Mouse (Mus musculus): Measurements from ENCODE around the gene Dalrd3. TPM values are rescaled to one million over a fixed set of nuclear protein-coding genes. Genes with fewer than 3 reads are reported as not detected.
"Not testable (repeated sequence)": the region's sequence is repeated elsewhere in the genome, so short reads cannot be mapped to it uniquely, and the experiment has no call there.

Dalrd3 gene
- polyA plus RNA-seq, 1 experiment from 2014 or later: 230 TPM

DNA sequence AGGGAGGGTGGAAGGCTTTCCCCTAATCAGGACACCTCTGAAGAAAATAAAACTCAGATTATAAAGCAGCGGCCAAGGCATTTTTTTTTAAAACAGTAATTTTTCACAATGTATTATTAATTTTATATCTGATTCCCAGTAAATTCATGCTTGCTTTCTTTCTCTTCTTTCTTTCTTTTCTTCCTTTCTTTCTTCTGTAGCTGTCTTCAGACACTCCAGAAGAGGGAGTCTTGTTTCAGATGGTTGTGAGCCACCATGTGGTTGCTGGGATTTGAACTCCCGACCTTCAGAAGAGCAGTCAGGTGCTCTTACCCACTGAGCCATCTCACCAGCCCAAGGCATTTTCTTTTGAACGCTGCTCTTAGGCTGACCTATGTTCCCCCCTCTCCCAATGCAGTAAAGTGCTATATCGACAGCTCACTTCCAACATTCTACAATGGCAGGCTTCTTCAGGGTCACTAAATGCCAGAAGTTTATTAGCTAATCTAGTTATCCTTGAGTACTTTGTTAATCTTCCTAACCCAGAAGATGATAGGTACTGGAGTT is 29.4 kb downstream of the Dalrd3 start:
- whole genome bisulfite sequencing: 79% methylated on average over 4 of the region's 4 CpGs

DNA sequence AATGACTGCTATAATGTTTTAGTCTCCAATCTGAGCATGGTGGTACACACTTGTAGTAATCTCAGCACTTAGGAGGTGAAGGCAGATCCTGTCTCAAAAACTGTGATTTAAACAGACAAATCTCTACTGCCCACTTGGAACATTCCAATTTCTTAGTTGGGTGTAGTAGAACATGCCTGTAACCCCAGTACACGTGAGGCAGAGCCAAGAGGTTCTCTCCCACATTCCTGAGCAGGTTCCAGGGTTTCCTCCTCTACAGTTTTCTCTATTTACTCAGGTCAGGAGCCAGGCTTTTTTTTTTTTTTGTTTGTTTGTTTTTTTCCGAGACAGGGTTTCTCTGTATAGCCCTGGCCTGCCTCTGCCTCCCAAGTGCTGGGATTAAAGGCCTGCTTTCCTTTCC is 30.3 kb downstream of the Dalrd3 start:
- 69% methylated on average over 2 of the region's 2 CpGs for WGBS
- Histone ChIP-seq H3K36me3 (ENCODE audit: poor library complexity, severe bottlenecking) (peaks cover 28% of the 10 kb centered on the region), H3K9me3 (replicated peaks) (no peaks in the 10 kb centered on the region), H3K4me3 (no peak overlapping the region), H3K4me2 (no peak overlapping the region), H3K27me3 (no peaks in the 10 kb centered on the region), H3K27ac (no peak overlapping the region), H3K9ac (no peak overlapping the region), H3K4me1 (peaks cover 13% of the 10 kb centered on the region)
- no peak for ATAC-seq

More for the DNA sequence above, 29.4 kb downstream of the Dalrd3 start:
- peaks cover 19% of the 10 kb centered on the region for H3K36me3 ChIP-seq (ENCODE audit: poor library complexity, severe bottlenecking)
- ATAC-seq: no peak
- H3K4me3 ChIP-seq: no peak overlapping the region
- H3K4me2 ChIP-seq: no peak overlapping the region
- H3K9me3 ChIP-seq (replicated peaks): no peaks in the 10 kb centered on the region
- H3K27ac ChIP-seq: no peak overlapping the region
- H3K4me1 ChIP-seq: peaks cover 13% of the 10 kb centered on the region
- no peak overlapping the region for H3K9ac ChIP-seq
- H3K27me3 ChIP-seq: no peaks in the 10 kb centered on the region

DNA sequence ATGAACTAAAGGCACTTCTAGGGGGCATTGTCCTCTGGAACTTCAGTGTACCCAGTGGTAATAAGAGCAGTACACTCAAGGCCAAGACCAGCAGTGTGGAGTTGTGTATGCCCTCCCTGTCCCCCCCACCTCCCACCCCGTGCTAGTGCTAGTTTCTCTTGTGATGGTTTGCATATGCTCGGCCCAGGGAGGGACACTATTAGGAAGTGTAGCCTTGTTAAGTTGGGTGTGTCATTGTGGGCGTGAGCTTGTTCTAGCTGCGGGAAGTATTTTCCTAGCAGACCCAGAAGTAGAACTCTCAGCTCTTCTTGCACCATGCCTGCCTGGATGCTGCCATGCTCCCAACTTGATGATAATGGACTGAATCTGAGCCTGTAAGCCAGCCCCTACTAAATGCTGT is 32.3 kb downstream of the Dalrd3 start:
- Histone ChIP-seq H3K4me3 (no peak overlapping the region), H3K4me1 (peaks cover 3% of the 10 kb centered on the region; the same call in 1 of the 2 replicates), H3K9ac (no peak overlapping the region), H3K4me2 (no peak overlapping the region), H3K27me3 (no peaks in the 10 kb centered on the region), H3K27ac (no peak overlapping the region), H3K9me3 (replicated peaks) (no peaks in the 10 kb centered on the region), H3K36me3 (ENCODE audit: poor library complexity, severe bottlenecking) (peaks cover 46% of the 10 kb centered on the region)
- ATAC-seq: no peak
- WGBS: 80% methylated on average over 4 of the region's 4 CpGs

DNA sequence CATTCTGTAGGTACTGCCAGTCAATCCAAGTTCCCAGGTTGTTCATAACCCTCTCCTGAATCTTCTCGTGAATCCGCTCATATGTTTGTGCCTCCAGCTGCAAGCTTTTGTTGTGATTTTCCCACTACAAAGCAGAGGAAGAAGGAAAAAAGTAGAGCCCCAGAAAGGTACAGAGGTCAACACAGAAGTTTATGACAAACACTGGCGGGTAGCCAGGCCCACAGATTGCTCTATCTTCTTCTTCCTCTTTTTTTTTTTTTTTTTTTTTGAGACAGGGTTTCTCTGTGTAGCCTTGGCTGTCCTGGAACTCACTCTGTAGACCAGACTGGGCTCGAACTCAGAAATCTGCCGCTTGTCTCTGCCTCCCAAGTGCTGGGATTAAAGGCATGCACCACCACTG is 38.2 kb downstream of the Dalrd3 start:
- not testable (repeated sequence) for H3K9ac ChIP-seq; ATAC-seq; H3K4me1 ChIP-seq; H3K9me3 ChIP-seq (replicated peaks); H3K4me2 ChIP-seq; H3K27ac ChIP-seq; H3K27me3 ChIP-seq; H3K4me3 ChIP-seq
- WGBS: 92% methylated on average over 5 of the region's 5 CpGs
- H3K36me3 ChIP-seq (ENCODE audit: poor library complexity, severe bottlenecking): peaks cover 98% of the 10 kb centered on the region

DNA sequence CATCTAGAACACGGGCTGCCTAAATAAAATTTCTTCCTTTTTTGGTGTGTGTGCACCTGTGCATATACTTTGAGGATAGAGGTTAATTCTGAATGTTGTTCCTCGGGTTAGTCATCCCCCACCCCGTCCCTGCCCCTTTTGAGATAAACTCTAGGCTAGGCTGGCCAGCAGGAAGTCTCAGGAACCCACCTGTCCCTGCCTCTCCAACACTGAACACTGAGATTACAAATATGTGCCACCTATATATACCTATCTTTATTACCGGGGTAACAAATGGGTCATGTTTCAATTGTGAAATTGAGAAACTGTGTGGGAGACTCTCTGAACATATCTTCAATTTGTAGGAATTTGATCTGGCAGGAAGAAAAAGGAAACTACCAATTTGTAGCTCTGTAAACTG is 39.2 kb downstream of the Dalrd3 start:
- Histone ChIP-seq H3K4me1 (no peaks in the 10 kb centered on the region), H3K36me3 (ENCODE audit: poor library complexity, severe bottlenecking) (peaks cover 98% of the 10 kb centered on the region), H3K27me3 (no peaks in the 10 kb centered on the region), H3K9me3 (replicated peaks) (no peaks in the 10 kb centered on the region), H3K4me2 (no peak overlapping the region), H3K4me3 (no peak overlapping the region), H3K27ac (no peak overlapping the region), H3K9ac (no peak overlapping the region)
- WGBS: 93% methylated on average over 4 of the region's 4 CpGs
- no peak for ATAC-seq

DNA sequence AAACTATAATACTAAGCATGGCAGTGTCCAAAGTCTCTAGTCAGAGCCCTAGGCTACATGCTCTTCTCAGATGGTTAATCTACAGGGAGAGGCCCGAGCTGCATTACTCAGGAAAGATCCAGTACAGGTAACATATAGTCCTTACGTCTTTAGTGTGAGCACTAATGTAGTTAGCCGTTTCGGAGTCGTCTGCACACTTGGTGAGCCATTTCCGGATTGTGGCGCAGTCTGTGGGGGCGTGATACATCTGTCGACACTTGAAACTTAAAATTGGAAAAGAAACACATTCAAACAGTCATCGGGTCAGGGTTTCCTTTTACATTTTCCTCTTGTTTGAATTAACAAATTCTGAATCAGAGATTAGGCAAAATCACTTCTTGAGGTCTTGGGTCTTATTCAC is 41.8 kb downstream of the Dalrd3 start:
- Histone ChIP-seq H3K4me3 (no peak overlapping the region), H3K4me1 (no peaks in the 10 kb centered on the region), H3K4me2 (no peak overlapping the region), H3K9me3 (replicated peaks) (no peaks in the 10 kb centered on the region), H3K27me3 (no peaks in the 10 kb centered on the region), H3K27ac (no peak overlapping the region), H3K9ac (no peak overlapping the region), H3K36me3 (ENCODE audit: poor library complexity, severe bottlenecking) (peaks cover 97% of the 10 kb centered on the region)
- no peak for ATAC-seq
- WGBS: 95% methylated on average over 10 of the region's 10 CpGs

DNA sequence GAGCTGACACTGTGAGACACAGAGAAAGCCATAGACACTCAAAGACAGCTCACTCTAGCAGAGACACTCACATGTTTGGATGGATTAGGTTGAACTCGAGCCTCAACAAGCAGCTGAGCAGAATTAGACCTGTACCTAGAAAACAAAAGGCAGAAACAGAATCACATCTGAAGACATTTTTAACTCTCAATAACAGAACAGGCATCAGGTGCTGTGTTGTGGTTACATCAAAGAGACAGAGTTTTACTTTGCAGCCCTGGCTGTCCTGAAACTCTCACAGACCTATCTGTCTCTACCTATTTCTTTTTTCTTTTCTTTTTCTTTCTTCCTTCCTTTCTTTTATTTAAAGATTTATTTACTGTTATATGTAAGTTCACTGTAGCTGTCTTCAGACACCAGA is 47.6 kb downstream of the Dalrd3 start:
- no peaks in the 10 kb centered on the region for H3K27me3 ChIP-seq
- ATAC-seq: no peak
- H3K9ac ChIP-seq: no peak overlapping the region
- WGBS: 85% methylated on average over 1 of the region's 1 CpGs
- H3K4me2 ChIP-seq: no peak overlapping the region
- no peaks in the 10 kb centered on the region for H3K9me3 ChIP-seq (replicated peaks)
- H3K4me3 ChIP-seq: no peak overlapping the region
- no peaks in the 10 kb centered on the region for H3K4me1 ChIP-seq
- no peak overlapping the region for H3K27ac ChIP-seq
- peaks cover 53% of the 10 kb centered on the region for H3K36me3 ChIP-seq (ENCODE audit: poor library complexity, severe bottlenecking)

MicroRNAs within 50 kb of the gene (microRNA counts, 519-probe panel; counts per million panel counts)
- microRNA mmu-miR-191 (3,827 counts per million, percentile 75 among the panel's probes with 10 or more counts), microRNA mmu-miR-425 (3,360 counts per million, percentile 71 among the panel's probes with 10 or more counts)

Small RNA genes within 50 kb of the gene (microRNA-seq; reads per million reads assigned to microRNA genes)
- gene Gm24083 (not detected), gene Mir191 (not detected), gene Mir425 (1,393 reads per million, percentile 81 among the genes with 10 or more reads in this experiment)

Other genes starting within 250 kb of the Dalrd3 start
- gene Gpx1, start 231.0 kb upstream of the Dalrd3 start, polyA plus RNA-seq (2015; fragmentation: Nextera tagmentation; extraction: Ambion mirVana): 489 and 518 TPM in 2 replicates
- gene Usp4, start 222.0 kb upstream of the Dalrd3 start, polyA plus RNA-seq (2015; fragmentation: Nextera tagmentation; extraction: Ambion mirVana): 132 and 142 TPM in 2 replicates
- gene 1700102P08Rik, start 177.1 kb upstream of the Dalrd3 start, polyA plus RNA-seq (2015; fragmentation: Nextera tagmentation; extraction: Ambion mirVana): 1.5 and 2.0 TPM in 2 replicates
- gene Ccdc36, start 141.4 kb upstream of the Dalrd3 start, polyA plus RNA-seq (2015; fragmentation: Nextera tagmentation; extraction: Ambion mirVana): 1.1 and 1.2 TPM in 2 replicates
- not detected in 2 replicates for gene BC048562, start 133.4 kb upstream of the Dalrd3 start, polyA plus RNA-seq (2015; fragmentation: Nextera tagmentation; extraction: Ambion mirVana)
- gene Ccdc71, start 109.4 kb upstream of the Dalrd3 start, polyA plus RNA-seq (2015; fragmentation: Nextera tagmentation; extraction: Ambion mirVana): 50.1 and 53.8 TPM in 2 replicates
- gene Klhdc8b, start 108.3 kb upstream of the Dalrd3 start, polyA plus RNA-seq (2015; fragmentation: Nextera tagmentation; extraction: Ambion mirVana): 54.1 and 63.9 TPM in 2 replicates
- gene Lamb2, start 90.2 kb upstream of the Dalrd3 start, polyA plus RNA-seq (2015; fragmentation: Nextera tagmentation; extraction: Ambion mirVana): 18.7 and 22.9 TPM in 2 replicates
- 69.7 and 80.6 TPM in 2 replicates for gene Usp19, start 79.3 kb upstream of the Dalrd3 start, polyA plus RNA-seq (2015; fragmentation: Nextera tagmentation; extraction: Ambion mirVana)
- 80.4 and 91.2 TPM in 2 replicates for gene Qars, start 62.2 kb upstream of the Dalrd3 start, polyA plus RNA-seq (2015; fragmentation: Nextera tagmentation; extraction: Ambion mirVana)
- 132 and 144 TPM in 2 replicates for gene Qrich1, start 53.1 kb upstream of the Dalrd3 start, polyA plus RNA-seq (2015; fragmentation: Nextera tagmentation; extraction: Ambion mirVana)
- gene Impdh2, start 9.6 kb upstream of the Dalrd3 start, polyA plus RNA-seq (2015; fragmentation: Nextera tagmentation; extraction: Ambion mirVana): 135 and 143 TPM in 2 replicates
- gene Ndufaf3, start 2.5 kb upstream of the Dalrd3 start, polyA plus RNA-seq (2015; fragmentation: Nextera tagmentation; extraction: Ambion mirVana): 64.8 and 70.4 TPM in 2 replicates
- 203 and 256 TPM in 2 replicates for gene Wdr6, start 8.9 kb downstream of the Dalrd3 start, polyA plus RNA-seq (2015; fragmentation: Nextera tagmentation; extraction: Ambion mirVana)
- 16.6 and 18.7 TPM in 2 replicates for gene P4htm, start 27.8 kb downstream of the Dalrd3 start, polyA plus RNA-seq (2015; fragmentation: Nextera tagmentation; extraction: Ambion mirVana)
- 55.9 and 58.2 TPM in 2 replicates for gene Arih2, start 79.5 kb downstream of the Dalrd3 start, polyA plus RNA-seq (2015; fragmentation: Nextera tagmentation; extraction: Ambion mirVana)
- 39.0 and 41.3 TPM in 2 replicates for gene Slc25a20, start 92.2 kb downstream of the Dalrd3 start, polyA plus RNA-seq (2015; fragmentation: Nextera tagmentation; extraction: Ambion mirVana)
- 32.8 and 34.2 TPM in 2 replicates for gene Prkar2a, start 119.4 kb downstream of the Dalrd3 start, polyA plus RNA-seq (2015; fragmentation: Nextera tagmentation; extraction: Ambion mirVana)
- gene Ip6k2, start 213.9 kb downstream of the Dalrd3 start, polyA plus RNA-seq (2015; fragmentation: Nextera tagmentation; extraction: Ambion mirVana): 153 and 172 TPM in 2 replicates
- 15.2 and 17.6 TPM in 2 replicates for gene Nckipsd, start 238.5 kb downstream of the Dalrd3 start, polyA plus RNA-seq (2015; fragmentation: Nextera tagmentation; extraction: Ambion mirVana)

All from forebrain, embryonic 13.5 days (tissue).